Mouse (Mus musculus): ENCODE measurements around the gene Zc3h7b. TPM values are rescaled to one million over a fixed set of nuclear protein-coding genes. Genes with fewer than 3 reads are reported as not detected.
A peak's percentile ranks its signal among the peaks of the same experiment; 100 is the strongest.

Zc3h7b gene
- total and polyA plus RNA-seq, 3 experiments: 18.2 to 108 (median 41.5) TPM

DNA sequence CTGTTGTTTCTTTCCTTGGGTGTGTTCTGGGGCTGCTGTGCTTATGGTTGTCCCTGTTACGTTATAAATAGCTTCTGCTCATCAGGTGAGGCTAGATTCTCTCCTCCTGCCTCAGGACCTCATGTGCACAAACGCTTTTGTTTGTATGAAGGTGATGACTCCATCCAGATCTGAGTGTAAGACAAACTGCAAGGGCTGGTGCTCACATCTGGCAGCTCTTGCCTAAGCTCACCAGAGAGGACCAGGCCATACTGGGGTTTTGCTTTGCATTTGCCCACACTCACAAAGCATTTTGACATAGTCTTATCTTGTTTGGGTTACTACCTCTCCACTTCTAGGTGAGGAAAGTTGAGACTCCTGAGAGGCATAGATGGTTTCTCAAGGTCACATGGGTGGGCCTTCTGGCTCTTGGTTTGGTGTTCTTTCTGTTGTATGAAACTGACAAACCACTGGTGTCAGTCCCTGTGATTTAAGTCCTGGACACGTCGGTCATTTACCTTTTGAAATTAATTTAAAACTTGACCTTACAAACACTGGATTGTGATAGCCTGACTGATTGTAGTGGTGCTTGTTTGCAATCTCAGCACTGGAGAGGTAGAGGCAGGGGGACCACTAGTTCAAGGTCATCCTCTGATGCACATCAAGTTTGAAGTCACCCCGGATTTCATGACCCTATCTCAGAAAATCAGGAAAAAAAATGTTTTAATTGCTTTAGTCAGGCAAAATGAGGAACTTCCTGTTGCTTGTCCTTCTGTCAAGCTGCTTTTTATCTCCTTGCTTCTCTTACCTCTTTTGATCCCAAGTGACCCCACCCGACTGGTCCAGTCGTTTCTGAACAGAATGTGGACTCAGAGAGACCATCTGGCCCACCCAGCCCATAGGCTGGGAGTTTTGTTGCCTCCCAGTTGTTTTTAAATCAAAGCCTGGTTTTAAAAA, 68.1 kb downstream of the Zc3h7b start:
- Histone ChIP-seq H3K27me3 (ENCODE audit: control insufficient read depth in 1 of 2, insufficient read depth in 2 of 2, low read length in 2 of 2) (no peaks in the 10 kb centered on the region), H3K4me3 (ENCODE audit: control insufficient read depth in 1 of 2, insufficient read depth in 1 of 2, low read depth in 2 of 2, low read length in 2 of 2) (0 out of 4 replicates have a peak overlapping the region, but pooled peaks of 1 of the 2 experiments have one; percentile 21), H3K36me3 (ENCODE audit: control insufficient read depth in 1 of 2, insufficient read depth in 2 of 2, low read length in 2 of 2) (peaks cover 0 to 31% of the 10 kb centered on the region in 2 experiments; a peak in 2 of 4 replicates), H3K9ac (ENCODE audit: control insufficient read depth, low read depth, low read length, poor library complexity, severe bottlenecking) (no peak overlapping the region), H3K9me3 (replicated peaks; ENCODE audit: insufficient read depth, low read length) (no peaks in the 10 kb centered on the region), H3K27ac (ENCODE audit: control insufficient read depth, low read depth, low read length) (peak overlapping the region; percentile 18; the same call in 1 of the 2 replicates), H3K4me1 (ENCODE audit: control insufficient read depth in 1 of 2, insufficient read depth in 2 of 2, low read length in 2 of 2) (peaks cover 16 to 34% of the 10 kb centered on the region in 2 experiments), H3K79me2 (ENCODE audit: control insufficient read depth, insufficient read depth, low read length, poor library complexity) (peaks cover 6% of the 10 kb centered on the region)
- DNase-seq (ENCODE audit: low read depth, low spot score): peak; percentile 45
- TF ChIP-seq GABPA (IDR thresholded peaks at IDR 0.05; ENCODE audit: low read depth, low read length) (no peak), RCOR1 (IDR thresholded peaks at IDR 0.05; ENCODE audit: low read depth, low read length) (peak; percentile 52; the same call in 1 of the 2 replicates), USF2 (IDR thresholded peaks at IDR 0.05; ENCODE audit: borderline replicate concordance in 1 of 2, insufficient read depth in 1 of 2, low read depth in 1 of 2, low read length in 2 of 2) (no peak), TCF12 (IDR thresholded peaks at IDR 0.05; ENCODE audit: low read depth, low read length) (peak; percentile 23; the same call in 1 of the 2 replicates), NELFE (IDR thresholded peaks at IDR 0.05; ENCODE audit: low read depth, low read length) (no peak), GATA1 (IDR thresholded peaks at IDR 0.05; ENCODE audit: low read depth, low read length) (peak; percentile 65), MYC (IDR thresholded peaks at IDR 0.05; ENCODE audit: low read depth, low read length) (no peak), MAFK (IDR thresholded peaks at IDR 0.05; ENCODE audit: borderline replicate concordance, low read depth, low read length) (no peak), MEF2A (IDR thresholded peaks at IDR 0.05; ENCODE audit: extremely low read depth, insufficient replicate concordance, low read depth, low read length, poor library complexity, severe bottlenecking) (no peak), RAD21 (IDR thresholded peaks at IDR 0.05; ENCODE audit: low read depth, low read length) (no peak), CTCF (IDR thresholded peaks at IDR 0.05 in 2 of 3, conservative IDR thresholded peaks at IDR 0.05 in 1 of 3; ENCODE audit: control insufficient read depth in 1 of 3, insufficient read depth in 1 of 3, low read depth in 2 of 3, low read length in 3 of 3, poor library complexity in 1 of 3, severe bottlenecking in 1 of 3) (no peak), SIN3A (IDR thresholded peaks at IDR 0.05; ENCODE audit: low read length) (peak; percentile 47; the same call in 1 of the 2 replicates), ELF1 (IDR thresholded peaks at IDR 0.05; ENCODE audit: low read depth, low read length) (no peak), KAT2A (conservative IDR thresholded peaks at IDR 0.05; ENCODE audit: low read depth, low read length) (no peak), TAL1 (IDR thresholded peaks at IDR 0.05; ENCODE audit: low read length) (no peak), MAZ (IDR thresholded peaks at IDR 0.05; ENCODE audit: low read depth, low read length) (no peak), ZC3H11A (IDR thresholded peaks at IDR 0.05; ENCODE audit: low read depth, low read length) (no peak), TBP (IDR thresholded peaks at IDR 0.05; ENCODE audit: low read depth, low read length) (no peak), ZMIZ1 (IDR thresholded peaks at IDR 0.05; ENCODE audit: low read depth, low read length) (no peak), CHD1 (IDR thresholded peaks at IDR 0.05; ENCODE audit: low read depth, low read length) (no peak), POLR2A (IDR thresholded peaks at IDR 0.05; ENCODE audit: control insufficient read depth in 1 of 2, insufficient read depth in 1 of 2, low read depth in 1 of 2, low read length in 2 of 2, poor library complexity in 1 of 2) (no peak), POLR2AphosphoS2 (IDR thresholded peaks at IDR 0.05; ENCODE audit: low read length) (no peak), MAX (IDR thresholded peaks at IDR 0.05; ENCODE audit: low read length) (no peak), HCFC1 (IDR thresholded peaks at IDR 0.05; ENCODE audit: low read depth, low read length) (no peak), MXI1 (IDR thresholded peaks at IDR 0.05; ENCODE audit: low read depth, low read length) (no peak), ZNF384 (IDR thresholded peaks at IDR 0.05; ENCODE audit: low read depth, low read length) (peak; percentile 89), ETS1 (IDR thresholded peaks at IDR 0.05; ENCODE audit: low read depth, low read length) (peak; percentile 39; the same call in 1 of the 2 replicates), JUND (IDR thresholded peaks at IDR 0.05; ENCODE audit: low read depth, low read length) (no peak), POLR2AphosphoS5 (IDR thresholded peaks at IDR 0.05; ENCODE audit: borderline replicate concordance, low read depth, low read length) (no peak), ZKSCAN1 (IDR thresholded peaks at IDR 0.05; ENCODE audit: low read depth, low read length) (no peak), CHD2 (IDR thresholded peaks at IDR 0.05; ENCODE audit: low read length) (no peak), USF1 (IDR thresholded peaks at IDR 0.05; ENCODE audit: low read depth, low read length) (no peak), NRF1 (IDR thresholded peaks at IDR 0.05; ENCODE audit: insufficient read depth, low read depth, low read length, poor library complexity, severe bottlenecking) (no peak), E2F4 (IDR thresholded peaks at IDR 0.05; ENCODE audit: borderline replicate concordance, low read depth, low read length) (no peak), MYB (IDR thresholded peaks at IDR 0.05; ENCODE audit: low read depth, low read length) (no peak), SMC3 (IDR thresholded peaks at IDR 0.05; ENCODE audit: low read depth, low read length) (no peak)
